Mouse (Mus musculus) neural tube, postnatal 0 days (tissue): ENCODE measurements around the gene Rfxap. TPM values are rescaled to one million over a fixed set of nuclear protein-coding genes. Genes with fewer than 3 reads are reported as not detected.

Experiments
- polyA plus RNA-seq: library from polyadenylated mRNA; unstranded; fragments of >200 nt; fragmentation: Nextera tagmentation; extraction: Ambion mirVana; gene quantifications from 2 replicates; pipeline ENCODE4 v1.2.1, GENCODE M21; 2015

The Rfxap gene
- 61.1 and 77.3 TPM in 2 replicates for polyA plus RNA-seq

DNA sequence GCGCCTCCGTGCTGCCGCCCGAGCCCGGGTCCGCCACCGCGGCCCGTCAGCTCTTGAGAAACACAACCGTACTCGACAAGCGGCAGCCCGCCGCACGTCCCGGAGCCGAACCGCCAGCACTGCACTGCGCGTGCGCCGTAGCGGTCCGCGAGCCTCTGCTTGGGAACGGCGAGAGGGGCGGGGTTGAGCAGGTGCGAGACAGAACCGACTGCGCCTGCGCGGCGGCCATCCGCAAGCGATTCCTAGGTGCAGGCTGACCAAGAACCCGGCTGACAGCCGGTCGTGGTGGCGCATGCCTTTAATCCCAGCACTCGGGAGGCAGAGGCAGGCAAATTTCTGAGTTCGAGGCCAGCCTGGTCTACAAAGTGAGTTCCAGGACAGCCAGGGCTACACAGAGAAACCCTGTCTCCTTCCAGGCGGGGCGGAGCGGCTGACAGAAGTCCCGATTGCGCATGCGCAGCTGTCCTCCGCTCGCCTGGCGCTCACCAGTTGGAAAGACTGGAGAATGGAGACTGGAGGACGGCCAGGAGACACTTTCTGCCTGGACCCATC lies at the start of gene Rfxap:
TSS of gene Rfxap (minus strand) at position 126 of the 552 bp plus-strand sequence.

DNA sequence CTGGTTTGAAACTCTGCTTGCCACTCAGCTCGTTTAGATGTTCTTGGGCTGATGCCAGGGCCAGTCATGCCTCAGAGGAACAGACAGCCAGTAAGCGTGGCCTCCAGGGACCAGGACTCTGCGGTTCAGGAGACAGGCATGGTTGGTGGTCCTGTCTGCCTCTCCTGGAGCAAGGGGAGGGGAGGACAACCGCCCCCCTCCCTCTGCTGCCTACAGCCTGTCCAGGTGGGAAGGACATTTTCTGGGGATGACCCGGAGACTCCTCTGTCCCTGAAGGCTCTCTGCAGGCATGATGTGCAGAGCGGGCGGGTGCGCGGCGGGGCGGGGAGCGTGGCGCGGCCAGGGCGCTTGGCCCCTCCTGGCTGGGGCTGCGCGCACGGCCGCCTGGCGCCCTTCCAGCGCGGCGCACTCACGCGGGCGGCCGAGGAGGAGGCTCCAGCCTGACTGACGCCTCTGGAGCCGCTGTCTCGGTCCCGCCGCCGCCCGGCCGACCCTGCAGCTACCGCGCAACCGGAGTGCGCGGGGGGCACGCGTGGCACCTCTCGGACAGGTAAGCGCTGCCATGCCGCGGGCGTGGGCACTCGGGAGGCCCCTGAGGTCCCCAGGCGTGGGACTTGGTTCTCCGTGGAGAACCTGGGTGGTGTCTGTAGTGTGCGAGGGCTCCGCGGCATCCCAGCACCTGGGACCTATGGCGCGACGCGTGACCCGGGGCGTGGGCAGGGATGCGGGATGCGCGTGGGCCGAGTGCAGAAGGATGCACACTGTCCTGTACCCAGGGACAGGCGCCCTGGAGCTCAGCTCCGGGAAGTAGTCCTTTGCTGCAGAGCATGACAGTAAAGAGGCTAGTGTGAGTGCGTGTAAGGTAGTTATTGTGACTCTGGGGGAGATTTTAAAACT lies 52.2 kb downstream of the Rfxap start, which contains the start of gene Smad9:
TSS of gene Smad9 (plus strand) at position 438 of the 897 bp plus-strand sequence.

Other genes with a start within 250 kb of the Rfxap start
- 47.4 and 48.5 TPM in 2 replicates for gene Supt20, start 115.0 kb downstream of the Rfxap start, polyA plus RNA-seq
- gene Gm21958, start 93.4 kb downstream of the Rfxap start, polyA plus RNA-seq = 0.34 and 0.38 TPM in 2 replicates
- gene Exosc8, start 72.4 kb downstream of the Rfxap start, polyA plus RNA-seq = 59.2 and 63.0 TPM in 2 replicates
- 55.9 and 67.1 TPM in 2 replicates for gene Alg5, start 72.3 kb downstream of the Rfxap start, polyA plus RNA-seq
- gene Smad9, start 52.2 kb downstream of the Rfxap start, polyA plus RNA-seq = 1.6 and 1.8 TPM in 2 replicates
- gene Sertm1, start 108.1 kb upstream of the Rfxap start, polyA plus RNA-seq = 1.7 TPM in 2 replicates
- gene Ccna1, start 247.7 kb upstream of the Rfxap start, polyA plus RNA-seq = 0.28 and 0.99 TPM in 2 replicates